Mouse (Mus musculus) granulocyte monocyte progenitor cell, adult 5-6 weeks (primary cell): ENCODE measurements around the gene Herc1. TPM values are rescaled to one million over a fixed set of nuclear protein-coding genes. Genes with fewer than 3 reads are reported as not detected.

Source experiments
- ATAC-seq: replicated peaks from 2 replicates; pipeline ENCODE4 v1.8.0; 2016; ENCODE audit warnings: mild to moderate bottlenecking, moderate TSS enrichment, inconsistent platforms; ENCODE audit not compliant: poor library complexity, severe bottlenecking
- total RNA-seq, 2 experiments: library from RNA; stranded (forward) in 1 of 2; stranded (reverse) in 1 of 2; fragments of 200-712, 200-1000 nt in 1 of 2; fragments of >200 nt in 1 of 2; fragmentation: Nextera tagmentation in 1 of 2; gene quantifications; 2 replicates each; pipeline ENCODE4 v1.2.3; 2014 to 2017

The Herc1 gene
- total RNA-seq, 2 experiments from 2014 or later, result 48.6 to 58.0 TPM

DNA sequence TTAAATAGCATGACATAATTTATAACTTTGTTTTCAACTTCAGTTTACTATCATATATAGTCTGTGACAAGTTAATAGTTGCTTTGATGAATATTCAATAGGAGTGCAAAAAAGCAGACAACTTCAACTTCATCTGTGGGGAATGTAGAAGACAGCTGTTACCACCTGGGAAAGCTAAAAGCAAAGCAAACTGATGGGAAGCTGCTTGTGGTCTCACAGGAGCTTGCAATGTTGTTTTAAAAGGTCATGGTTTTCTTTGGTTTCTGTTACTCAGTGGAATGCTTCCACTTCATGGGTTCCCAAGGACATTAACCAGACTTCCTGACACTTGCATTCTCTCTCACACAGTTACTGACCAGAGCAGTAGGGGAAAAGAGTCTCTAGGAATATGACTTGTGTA lies 138.5 kb downstream of the Herc1 start:
- ATAC-seq, result no peak

DNA sequence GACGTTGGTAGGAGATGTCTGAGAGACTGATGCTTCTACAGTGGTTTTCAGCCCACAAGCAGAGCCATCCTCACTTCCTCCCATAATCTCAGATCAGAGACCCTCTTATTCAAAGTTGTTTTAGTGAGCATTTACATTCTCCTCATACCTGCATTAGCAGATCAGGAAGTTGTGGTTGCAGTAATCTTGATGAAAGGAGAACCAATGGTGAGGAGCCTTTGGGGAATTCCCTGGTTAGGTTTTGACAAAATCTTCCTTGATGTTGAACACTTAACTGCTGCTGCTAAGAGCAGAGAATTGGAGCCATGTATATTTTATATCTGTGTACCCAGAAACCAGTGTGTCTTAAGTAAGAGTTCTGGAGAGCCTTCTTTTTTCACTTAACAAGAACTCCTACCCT lies 142.1 kb downstream of the Herc1 start:
- ATAC-seq, result no peak

DNA sequence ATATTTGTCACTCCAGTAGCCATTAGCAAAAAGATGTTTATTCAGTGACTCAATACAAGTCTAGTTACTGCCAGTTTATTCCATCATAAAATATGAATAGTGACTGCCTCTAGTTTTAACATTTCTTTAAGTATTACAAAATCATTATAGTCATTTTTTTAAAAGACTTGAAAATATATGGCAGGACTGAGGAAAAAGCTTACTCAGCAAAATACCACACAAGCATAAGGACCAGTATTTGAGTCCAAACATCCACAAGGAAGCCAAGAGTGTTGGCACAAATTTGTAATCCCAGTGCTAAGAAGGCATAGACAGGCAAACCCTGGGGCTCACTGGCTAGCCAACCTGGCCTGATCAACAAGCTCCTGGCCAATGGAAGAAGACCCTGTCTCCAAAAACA lies 143.7 kb downstream of the Herc1 start:
- ATAC-seq, result no peak

DNA sequence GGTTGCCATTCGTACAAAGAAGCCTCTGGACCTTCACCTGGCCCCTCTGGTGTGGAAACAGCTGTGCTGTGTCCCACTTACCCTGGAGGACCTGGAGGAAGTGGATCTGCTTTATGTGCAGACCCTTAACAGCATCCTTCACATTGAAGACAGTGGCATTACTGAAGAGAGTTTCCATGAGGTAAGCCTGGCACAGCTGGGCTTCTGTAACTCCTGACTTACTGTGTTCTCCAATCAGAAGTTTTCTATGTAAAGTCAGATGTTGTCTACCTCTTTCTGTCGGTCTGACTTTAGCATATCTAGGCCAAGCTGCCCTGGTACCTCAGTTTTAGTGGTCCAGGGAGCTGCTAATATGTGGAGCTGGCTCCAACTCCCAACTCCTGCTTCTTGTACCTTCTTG lies 151.0 kb downstream of the Herc1 start:
- no peak for ATAC-seq

DNA sequence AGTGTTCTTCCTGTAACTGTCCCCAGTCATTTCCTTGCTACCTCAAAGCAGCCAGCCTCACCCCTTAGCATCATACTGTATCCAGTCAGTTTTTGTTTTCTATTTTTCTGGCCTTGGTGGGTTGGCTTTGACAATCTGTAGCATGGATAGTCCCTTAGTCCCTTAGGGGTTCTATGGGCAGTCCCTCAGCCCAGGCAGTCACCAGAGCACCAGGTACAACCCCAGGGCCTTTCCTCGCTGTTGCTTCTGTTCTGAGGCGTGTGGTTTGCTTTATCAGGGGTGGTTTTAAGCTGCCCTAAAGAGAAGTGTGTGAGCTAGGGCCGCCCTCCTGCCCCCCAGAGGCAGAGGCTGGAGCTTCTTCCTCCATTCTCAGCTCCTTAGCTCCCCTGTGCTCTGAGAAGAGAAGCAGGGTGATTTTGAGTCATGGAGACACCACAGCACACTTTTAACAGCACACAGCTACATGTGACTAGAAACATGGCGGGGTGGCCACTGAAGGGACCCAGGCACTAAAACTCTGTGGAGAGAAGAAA lies 153.7 kb downstream of the Herc1 start:
- ATAC-seq, result peak; percentile 40

DNA sequence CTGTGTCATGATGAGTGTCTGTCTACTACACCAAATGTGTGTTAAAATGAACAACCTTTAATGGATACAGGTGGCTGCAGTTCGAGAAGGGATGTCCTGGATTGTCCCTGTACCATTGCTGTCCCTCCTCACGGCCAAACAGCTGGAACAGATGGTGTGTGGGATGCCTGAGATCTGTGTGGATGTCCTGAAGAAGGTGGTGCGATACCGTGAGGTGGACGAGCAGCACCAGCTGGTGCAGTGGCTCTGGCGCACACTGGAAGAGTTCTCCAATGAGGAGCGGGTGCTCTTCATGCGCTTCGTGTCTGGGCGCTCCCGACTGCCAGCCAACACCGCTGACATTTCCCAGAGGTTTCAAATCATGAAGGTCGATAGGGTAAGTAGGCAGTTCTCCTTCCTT lies 154.3 kb downstream of the Herc1 start:
- ATAC-seq, result no peak

DNA sequence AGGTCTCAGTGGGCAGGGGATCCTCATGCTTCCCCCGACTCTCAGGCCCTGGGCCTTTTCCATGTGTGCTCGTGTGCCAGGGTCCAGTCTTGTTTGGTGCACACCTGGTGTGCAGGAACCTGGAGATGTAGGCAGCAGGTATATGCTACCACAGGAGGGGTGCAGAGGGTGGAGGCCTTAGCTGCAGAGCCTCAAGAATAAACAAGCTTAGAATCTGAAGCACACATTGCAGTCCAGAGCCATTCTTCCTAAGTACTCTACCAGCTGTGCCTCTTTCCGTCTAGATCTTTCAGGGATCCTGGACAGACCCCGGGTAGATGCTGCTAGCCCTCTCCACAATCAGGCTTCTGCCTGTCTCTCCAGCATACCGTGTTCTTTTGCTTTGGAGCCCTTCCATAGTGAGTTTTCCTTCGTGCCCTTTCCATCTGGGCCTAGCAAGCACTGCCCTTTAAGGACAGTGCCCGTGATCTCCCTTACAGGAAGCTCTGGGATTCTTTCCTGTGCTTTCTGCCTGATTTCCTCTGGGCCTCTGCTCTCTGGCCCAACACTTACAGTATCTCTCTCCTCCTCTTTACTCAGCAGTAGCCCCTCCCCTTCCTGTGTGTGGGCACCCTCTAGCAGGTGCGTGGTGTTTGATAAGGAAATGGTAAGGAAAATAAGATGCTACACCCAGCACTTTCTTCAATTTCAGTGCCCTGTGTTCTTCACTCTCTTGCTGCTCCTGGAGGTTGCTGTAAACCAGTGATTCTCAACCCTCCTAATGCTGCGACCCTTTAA lies 155.1 kb downstream of the Herc1 start:
- peak; percentile 57 for ATAC-seq

DNA sequence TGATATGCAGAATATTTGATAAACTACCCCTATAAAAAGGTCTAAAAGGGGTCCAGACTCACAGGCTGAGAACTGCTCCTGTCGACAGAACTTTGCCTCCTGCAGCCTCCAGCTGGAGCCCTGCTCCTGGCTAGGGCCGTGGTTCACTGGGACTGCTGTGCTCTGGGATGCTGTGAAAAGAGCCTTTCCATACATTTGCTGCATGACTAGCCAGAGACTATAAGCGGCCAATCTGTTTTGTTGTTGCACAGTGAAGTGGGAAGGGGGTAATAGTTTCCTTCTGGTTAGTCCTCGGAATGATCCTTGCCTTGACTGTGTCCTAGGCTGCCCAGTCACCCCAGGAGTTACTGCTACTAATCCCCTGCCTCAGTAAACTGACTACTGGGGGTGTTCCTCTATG lies 155.8 kb downstream of the Herc1 start:
- ATAC-seq, result no peak

DNA sequence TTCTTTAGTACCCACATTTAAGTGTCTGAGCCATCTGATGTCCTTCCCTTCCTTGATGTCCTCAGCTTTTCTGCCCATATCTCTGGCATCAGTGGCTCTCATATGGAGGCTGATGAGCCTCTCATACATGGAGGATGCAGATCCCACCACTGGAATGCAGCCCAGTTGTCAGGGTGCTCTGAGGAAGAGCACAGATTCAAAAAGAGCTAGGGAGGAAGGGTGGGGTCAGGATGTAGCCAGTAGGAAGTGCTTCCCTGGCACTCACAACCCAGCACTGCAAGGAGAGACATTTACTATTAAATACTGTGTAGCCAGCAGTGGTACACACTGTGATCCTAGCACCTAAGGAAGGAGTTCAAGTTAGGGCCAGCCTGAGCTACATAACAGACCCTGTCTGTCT lies 156.2 kb downstream of the Herc1 start:
- no peak for ATAC-seq

DNA sequence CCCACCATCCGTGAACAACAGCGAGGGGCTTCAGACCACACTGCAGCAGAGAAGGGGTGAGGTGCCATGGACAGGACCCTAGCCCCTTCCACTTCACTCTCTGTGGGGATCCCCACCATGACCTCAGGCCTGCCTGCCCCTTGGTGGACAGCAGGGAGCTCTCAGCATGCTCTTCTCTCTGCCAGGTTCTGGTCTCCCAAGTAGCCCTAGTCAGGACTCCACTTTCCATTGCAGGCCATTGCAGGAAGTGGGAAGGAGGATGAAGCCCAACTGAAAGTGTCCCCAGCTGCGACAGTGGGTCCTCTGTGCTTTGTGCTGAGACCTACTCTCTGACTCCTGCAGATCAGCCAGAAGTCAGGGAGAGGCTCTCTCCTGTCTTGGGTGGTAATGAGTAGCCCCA lies 157.4 kb downstream of the Herc1 start:
- no peak for ATAC-seq

DNA sequence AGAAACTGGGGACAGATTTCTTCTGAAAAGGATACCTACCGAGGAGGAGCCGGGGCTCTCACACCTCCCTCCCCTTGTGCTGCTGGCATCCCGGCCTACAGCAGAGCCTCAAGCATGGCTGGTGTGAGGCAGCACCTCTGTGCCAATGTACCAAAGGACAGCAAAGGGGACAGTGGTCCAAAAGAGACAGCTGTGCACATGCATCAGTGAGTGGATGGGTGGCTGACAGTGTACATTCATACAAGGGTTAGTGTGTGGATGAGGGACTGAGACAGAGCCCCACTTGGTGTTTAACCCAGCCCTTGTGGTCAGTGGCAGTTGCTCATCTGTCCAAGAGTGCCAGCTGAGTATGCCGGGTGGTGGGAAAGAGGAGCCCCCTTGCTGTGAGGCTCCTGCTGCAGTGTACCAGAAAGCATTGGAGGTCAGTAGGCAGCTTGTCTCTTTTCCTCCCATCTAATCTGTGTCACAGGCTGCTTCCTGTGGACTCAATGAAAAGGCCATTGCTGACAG lies 158.7 kb downstream of the Herc1 start:
- ATAC-seq, result no peak

DNA sequence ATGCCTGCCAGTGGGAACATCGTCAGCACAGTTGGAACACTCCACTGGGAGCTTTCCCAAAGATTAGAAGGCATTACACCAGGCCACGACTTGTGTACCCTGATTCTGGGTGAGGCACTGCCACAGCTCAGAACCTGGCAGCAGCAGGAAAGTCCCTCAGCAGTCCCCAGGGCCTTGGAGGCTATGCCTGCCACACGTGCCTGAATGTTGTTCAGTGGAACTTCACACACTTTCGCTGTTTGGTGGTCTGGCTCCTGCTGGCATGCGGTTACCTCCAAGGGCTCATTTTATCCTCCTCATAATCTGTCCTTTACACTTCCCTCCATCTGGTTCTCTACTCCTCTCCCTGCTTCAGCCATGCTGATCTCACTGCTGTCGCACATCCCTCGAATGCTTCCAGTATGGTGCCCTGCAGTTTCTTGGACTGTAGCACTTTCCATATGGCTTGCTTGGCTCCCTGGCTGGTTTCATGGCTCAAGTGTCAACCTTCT lies 160.1 kb downstream of the Herc1 start:
- no peak for ATAC-seq

DNA sequence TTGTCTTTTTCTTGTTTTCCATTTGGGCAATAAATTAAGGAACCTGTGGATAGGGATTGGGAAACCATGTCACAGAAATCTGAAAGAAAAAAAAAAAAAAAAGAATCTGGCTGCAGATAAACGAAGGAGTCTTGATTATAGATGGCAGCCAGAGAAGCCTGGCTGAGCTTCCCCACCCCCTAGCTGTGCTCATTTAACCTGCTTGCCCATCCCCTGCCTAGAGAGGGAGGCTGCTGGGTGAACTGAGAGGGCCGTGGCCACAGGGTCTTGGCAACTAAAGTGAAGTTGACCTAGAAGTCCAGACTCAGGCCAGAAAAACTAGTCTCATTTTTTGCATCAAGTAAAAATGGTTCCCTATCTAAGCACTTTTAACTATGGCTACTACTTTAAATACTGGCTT lies 160.7 kb downstream of the Herc1 start:
- no peak for ATAC-seq

DNA sequence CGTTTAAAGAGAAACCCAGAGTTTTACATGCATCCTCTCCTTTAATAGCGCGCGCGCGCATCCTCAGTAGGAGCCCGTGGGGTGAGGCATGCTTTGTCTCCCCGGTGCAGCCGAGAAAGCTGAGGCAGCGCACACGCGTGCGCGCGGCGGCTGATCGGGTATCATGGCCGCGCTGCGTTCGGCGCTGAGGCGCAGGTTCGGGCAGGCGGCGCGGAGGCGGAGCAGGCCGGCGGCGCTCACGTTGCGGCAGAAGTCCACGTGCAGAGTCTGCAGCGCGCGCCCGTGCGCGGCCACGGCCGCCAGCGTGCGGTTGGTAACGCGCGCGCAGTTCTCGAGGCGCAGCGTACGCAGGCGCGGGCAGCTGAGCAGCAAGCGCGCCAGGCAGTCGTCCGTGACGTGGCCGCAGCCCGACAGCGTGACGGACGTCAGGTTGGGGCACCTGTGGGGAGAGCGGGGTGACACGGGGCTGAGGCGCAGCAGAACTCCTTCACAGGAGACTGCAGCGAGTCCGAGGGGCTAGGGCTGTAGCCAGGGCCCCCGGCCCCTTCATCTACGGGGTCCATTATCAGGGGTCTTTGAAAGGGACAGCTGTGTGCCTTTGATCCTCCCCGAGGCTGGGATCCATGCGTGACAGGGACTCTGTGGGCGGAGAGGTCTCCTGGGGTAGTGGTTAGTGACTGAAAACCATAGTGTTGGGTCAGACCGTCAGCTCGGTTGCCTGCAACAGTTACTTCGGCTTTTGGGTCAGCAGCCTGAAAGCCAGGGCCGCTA lies 161.5 kb downstream of the Herc1 start:
- ATAC-seq, result peak; percentile 72

DNA sequence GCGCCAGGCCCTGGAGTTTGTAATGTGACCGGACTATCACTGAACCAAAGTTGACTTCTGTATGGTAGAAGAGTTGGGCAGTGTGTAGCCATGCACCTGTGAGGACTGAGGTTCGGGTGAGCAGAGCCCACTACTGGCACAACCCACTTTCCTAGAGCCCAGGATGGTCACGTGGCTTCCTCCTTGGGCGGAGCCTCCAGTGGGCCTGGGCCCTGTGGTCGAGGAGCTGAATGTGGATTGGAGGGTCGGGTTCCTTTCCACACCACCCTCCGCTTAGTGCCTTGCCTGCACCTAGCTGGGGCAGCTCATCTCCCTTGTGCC lies 162.1 kb downstream of the Herc1 start:
- peak; percentile 81 for ATAC-seq

DNA sequence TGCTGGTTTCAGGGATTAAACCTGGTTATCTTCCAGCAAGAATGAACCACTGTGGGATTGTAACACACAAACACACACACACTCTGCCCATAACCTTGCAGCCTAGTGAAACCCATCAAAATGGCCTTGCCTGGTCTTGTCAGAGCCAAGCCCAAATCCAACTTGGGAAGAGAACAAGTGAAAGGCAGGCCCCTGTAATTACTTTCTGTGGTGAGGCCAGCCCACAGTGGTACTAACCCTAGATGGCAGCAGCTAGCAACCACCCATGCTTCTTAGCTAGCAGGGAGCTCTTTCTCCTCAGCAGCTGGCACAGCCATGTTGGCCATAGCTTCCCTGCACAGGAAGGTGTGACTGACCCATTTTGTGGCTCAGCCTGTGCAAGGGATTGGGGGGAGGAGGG lies 162.9 kb downstream of the Herc1 start:
- ATAC-seq, result no peak

DNA sequence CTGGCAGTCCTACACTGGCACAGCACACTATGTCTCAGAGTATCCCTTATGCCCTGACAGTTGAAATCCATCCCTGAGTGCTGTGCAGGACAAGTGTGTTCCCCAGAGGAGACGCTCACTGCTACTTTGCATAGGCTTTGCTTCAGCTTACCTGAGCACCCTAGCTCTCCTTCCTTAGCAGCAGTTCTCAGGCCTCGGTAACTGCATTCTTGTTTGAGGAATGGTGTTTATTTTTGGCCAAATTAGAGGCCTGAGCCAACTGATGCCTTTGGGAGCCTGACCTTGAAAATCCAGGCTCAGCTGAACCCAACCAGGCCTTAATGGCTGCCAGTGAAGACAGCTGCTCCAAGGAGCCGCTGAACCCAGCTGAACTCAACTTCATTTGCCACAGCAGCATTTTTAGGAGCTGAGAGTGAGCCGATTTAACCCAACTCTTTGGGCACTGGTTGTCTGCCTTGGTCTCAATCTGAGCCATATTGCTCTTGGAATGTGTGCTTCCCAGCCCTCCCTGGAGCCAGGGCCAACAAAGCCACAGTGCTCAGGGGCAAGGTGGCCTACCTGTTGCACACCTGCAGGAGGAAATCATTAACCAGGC lies 163.5 kb downstream of the Herc1 start:
- no peak for ATAC-seq

DNA sequence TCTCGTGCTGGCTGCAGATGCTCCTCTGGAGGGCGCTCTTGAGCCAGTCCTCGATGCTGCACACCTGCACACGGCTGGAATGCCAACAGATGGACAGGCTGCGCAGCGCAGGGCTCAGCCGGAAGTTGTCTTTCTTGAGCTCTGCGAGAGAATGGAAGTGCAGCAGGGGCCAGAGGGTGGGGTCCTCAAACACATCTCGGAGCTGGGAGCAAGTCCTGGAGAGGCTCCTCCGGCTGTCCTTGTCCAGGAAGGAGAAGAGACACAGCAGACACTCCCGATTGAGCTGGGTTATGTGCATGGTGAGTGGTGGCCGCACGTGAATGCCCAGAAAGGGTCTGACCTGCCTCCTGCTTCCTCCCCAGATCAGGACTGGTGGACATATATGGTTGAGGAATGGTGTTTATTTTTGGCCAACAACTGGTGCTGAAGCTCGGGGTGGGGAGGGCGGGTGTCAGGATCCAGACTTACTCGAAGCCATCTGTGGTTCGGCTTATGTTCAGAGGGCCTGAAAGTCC lies 164.1 kb downstream of the Herc1 start, which contains the start of gene Fbxl22:
TSS of gene Fbxl22 (minus strand) at position 338 of the 515 bp plus-strand sequence.
- no peak for ATAC-seq

DNA sequence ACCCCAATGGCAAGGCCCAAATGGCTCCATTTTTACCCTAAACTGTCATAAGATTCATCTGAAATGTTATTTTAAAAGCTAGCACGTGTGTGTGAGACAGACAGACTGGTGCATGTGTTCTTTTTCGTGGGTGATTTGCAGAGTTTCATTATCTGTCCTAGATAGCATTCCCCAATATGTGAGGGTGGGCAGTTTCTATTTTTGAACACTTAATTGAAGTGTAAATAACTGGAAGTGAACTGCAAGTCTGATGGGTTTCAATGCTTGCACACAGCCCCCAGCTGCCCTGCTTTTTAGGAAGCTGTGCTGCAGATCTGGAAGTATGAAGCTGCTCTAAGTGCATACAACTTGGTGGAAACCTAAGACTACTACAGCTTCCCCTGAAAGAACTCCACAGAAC lies 164.9 kb downstream of the Herc1 start:
- no peak for ATAC-seq

DNA sequence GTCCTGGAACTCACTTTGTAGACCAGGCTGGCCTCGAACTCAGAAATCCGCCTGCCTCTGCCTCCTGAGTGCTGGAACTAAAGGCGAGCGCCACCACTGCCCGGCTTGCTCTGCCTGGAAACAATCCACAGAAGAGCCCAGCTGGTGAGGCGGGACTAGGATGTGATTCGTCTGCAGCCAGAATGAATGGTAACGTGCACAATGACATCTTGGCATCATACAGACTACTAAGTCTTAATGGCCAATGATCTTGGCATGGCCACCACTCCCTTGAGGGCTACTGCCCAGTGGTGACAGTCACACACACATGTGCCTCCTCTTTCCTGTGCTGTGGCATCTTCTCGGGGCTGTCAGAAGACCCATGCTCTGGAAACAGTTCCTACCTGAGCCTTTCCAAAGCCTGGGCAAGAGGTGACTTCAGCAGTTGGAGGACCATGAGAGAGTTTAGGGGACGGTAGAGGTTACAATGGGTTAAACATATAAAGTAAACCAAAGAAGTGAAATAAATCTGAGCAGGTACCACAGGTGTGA lies 165.5 kb downstream of the Herc1 start:
- no peak for ATAC-seq
